Mouse (Mus musculus): ENCODE results near the gene Klhl30. TPM values are rescaled to one million over a fixed set of nuclear protein-coding genes. Genes with fewer than 3 reads are reported as not detected.

The Klhl30 gene
- polyA plus RNA-seq, 1 experiment from 2014 or later = 0.46 TPM

DNA sequence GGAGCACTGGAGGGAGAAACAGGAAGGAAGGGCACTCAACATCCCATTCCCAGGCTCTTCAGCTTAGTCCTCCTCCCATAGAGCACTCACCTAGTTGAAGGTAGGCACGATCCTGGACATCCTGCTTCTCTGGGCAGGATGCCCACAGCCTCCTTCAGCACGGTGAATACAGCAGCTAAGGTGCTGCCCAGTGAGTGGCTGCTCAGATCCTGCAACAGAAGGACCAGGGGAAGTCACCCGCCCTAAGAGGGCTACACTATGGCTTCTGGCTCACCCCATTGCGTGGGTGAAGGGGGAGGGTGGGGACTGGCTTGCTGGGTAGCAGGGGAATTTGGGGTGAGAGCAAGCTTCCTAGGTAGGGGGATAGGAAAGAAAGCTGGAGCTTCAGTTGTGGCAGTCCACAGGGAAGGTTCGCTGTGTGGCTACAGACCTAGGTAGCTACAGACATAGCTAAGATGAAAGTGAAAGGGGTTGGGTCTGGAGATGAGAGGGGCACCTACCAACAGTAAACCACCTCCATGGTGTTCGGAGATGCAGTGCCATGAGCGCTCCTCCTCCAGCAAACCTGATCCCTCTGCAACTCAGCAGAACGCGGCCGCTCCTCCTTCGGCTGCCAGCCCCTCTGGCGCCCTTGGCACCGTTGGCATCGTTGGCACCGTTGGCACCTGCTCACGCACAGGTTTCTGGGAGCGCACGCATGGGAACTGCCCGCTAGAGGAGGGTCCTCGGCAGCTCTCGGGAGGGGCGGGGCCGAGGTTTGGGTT, 54.8 kb downstream of the Klhl30 start:
- Histone ChIP-seq H3K4me3 (ENCODE audit: low read depth, low read length) (no peak overlapping the region), H3K9me3 (replicated peaks; ENCODE audit: control insufficient read depth, low read length) (no peaks in the 10 kb centered on the region), H3K27ac (ENCODE audit: low read length) (no peak overlapping the region), H3K9ac (ENCODE audit: low read depth, low read length) (no peak overlapping the region), H3K36me3 (ENCODE audit: control insufficient read depth, insufficient read depth) (no peaks in the 10 kb centered on the region), H3K27me3 (ENCODE audit: control insufficient read depth, insufficient read depth, low read depth, low read length) (no peaks in the 10 kb centered on the region), H3K4me2 (ENCODE audit: low read depth, low read length) (no peak overlapping the region), H3K4me1 (ENCODE audit: control insufficient read depth, low read depth, low read length) (no peaks in the 10 kb centered on the region)
- ATAC-seq (ENCODE audit: low read depth) = no peak
- WGBS (ENCODE audit: insufficient replicate concordance) = 47% methylated on average over 23 of the region's 23 CpGs

DNA sequence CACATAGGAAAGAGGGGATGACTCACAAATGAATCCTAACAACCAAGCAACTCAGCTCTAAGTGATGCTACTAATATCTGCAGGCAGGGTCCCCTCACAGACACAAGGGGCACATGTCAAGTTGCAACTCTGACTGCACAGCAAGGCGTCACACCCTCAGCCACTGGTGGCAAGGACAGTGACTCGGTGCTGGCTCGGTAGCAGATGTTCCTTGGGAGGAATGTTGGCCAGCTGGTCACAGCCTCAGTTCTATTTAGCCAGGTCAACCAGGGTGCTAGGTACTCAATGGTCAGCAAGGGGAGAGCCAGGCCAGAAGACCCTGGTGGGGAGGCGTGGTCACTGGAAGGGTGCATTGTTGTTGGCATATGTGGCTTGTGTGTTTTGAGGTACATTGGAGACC, 57.0 kb downstream of the Klhl30 start:
- Histone ChIP-seq H3K27ac (ENCODE audit: low read length) (no peak overlapping the region), H3K9me3 (replicated peaks; ENCODE audit: control insufficient read depth, low read length) (no peaks in the 10 kb centered on the region), H3K4me2 (ENCODE audit: low read depth, low read length) (no peak overlapping the region), H3K4me1 (ENCODE audit: control insufficient read depth, low read depth, low read length) (peaks cover 3% of the 10 kb centered on the region), H3K27me3 (ENCODE audit: control insufficient read depth, insufficient read depth, low read depth, low read length) (peaks cover 4% of the 10 kb centered on the region; the same call in 1 of the 2 replicates), H3K36me3 (ENCODE audit: control insufficient read depth, insufficient read depth) (no peaks in the 10 kb centered on the region), H3K4me3 (ENCODE audit: low read depth, low read length) (no peak overlapping the region), H3K9ac (ENCODE audit: low read depth, low read length) (no peak overlapping the region)
- 57% methylated on average over 4 of the region's 4 CpGs for WGBS (ENCODE audit: insufficient replicate concordance)
- no peak for ATAC-seq (ENCODE audit: low read depth)

DNA sequence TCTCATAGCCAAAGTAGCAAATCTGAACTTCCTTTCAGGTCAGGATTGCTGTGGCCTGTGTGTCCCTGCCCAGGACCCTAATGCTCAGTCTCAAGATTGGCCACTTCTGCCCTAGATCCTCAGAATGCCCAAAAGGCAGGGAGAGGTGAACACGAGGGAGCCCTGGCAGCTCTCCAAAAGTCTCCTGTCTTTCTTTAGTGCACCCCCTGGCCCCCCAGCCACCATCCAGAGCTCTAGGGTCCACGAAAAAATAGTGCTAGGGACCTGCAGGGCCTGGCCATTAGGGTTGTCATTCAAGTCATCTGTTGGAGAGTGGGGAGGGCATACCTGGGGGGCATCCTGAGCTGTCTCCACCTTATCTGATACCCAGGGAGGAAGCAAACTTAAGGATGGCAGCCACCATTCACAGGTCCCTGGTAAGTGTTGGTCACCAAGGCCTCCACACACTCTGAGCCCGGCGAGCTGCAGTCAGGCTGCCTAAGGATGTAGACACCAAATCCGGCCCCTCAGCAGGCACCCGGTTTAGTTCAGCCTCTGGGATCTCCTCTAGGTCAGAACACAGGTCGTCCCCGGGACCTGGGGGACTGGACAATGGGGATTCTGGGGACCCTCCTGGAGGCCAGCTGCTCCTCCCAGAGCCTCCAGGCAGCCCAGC, 60.9 kb downstream of the Klhl30 start:
- 65% methylated on average over 8 of the region's 8 CpGs for WGBS (ENCODE audit: insufficient replicate concordance)
- peak overlapping the region; percentile 94 for H3K4me2 ChIP-seq (ENCODE audit: low read depth, low read length)
- H3K4me3 ChIP-seq (ENCODE audit: low read depth, low read length) = peak overlapping the region; percentile 78; the same call in 1 of the 2 replicates
- H3K36me3 ChIP-seq (ENCODE audit: control insufficient read depth, insufficient read depth) = no peaks in the 10 kb centered on the region
- H3K9me3 ChIP-seq (replicated peaks; ENCODE audit: control insufficient read depth, low read length) = no peaks in the 10 kb centered on the region
- H3K9ac ChIP-seq (ENCODE audit: low read depth, low read length) = no peak overlapping the region
- H3K27ac ChIP-seq (ENCODE audit: low read length) = no peak overlapping the region
- peaks cover 13% of the 10 kb centered on the region for H3K4me1 ChIP-seq (ENCODE audit: control insufficient read depth, low read depth, low read length)
- ATAC-seq (ENCODE audit: low read depth) = no peak
- H3K27me3 ChIP-seq (ENCODE audit: control insufficient read depth, insufficient read depth, low read depth, low read length) = peaks cover 4% of the 10 kb centered on the region; the same call in 1 of the 2 replicates

Other genes starting within 250 kb of the Klhl30 start
- 0.63 and 0.96 TPM in 2 replicates for gene Rbm44, start 205.9 kb upstream of the Klhl30 start, polyA plus RNA-seq (2015; fragmentation: Nextera tagmentation; extraction: Ambion mirVana)
- 4.9 and 5.2 TPM in 2 replicates for gene Ramp1, start 171.2 kb upstream of the Klhl30 start, polyA plus RNA-seq (2015; fragmentation: Nextera tagmentation; extraction: Ambion mirVana)
- 66.3 and 69.0 TPM in 2 replicates for gene Ube2f, start 100.7 kb upstream of the Klhl30 start, polyA plus RNA-seq (2015; fragmentation: Nextera tagmentation; extraction: Ambion mirVana)
- 29.6 and 33.4 TPM in 2 replicates for gene Scly, start 52.7 kb upstream of the Klhl30 start, polyA plus RNA-seq (2015; fragmentation: Nextera tagmentation; extraction: Ambion mirVana)
- not detected in 2 replicates for gene Espnl, start 28.9 kb upstream of the Klhl30 start, polyA plus RNA-seq (2015; fragmentation: Nextera tagmentation; extraction: Ambion mirVana)
- gene Erfe, start 15.4 kb downstream of the Klhl30 start, polyA plus RNA-seq (2015; fragmentation: Nextera tagmentation; extraction: Ambion mirVana) = 2.5 and 3.9 TPM in 2 replicates
- gene Ilkap, start 47.8 kb downstream of the Klhl30 start, polyA plus RNA-seq (2015; fragmentation: Nextera tagmentation; extraction: Ambion mirVana) = 57.6 and 63.2 TPM in 2 replicates
- gene Hes6, start 63.0 kb downstream of the Klhl30 start, polyA plus RNA-seq (2015; fragmentation: Nextera tagmentation; extraction: Ambion mirVana) = 18.6 and 19.7 TPM in 2 replicates
- 3.6 and 4.1 TPM in 2 replicates for gene Per2, start 108.3 kb downstream of the Klhl30 start, polyA plus RNA-seq (2015; fragmentation: Nextera tagmentation; extraction: Ambion mirVana)
- gene Traf3ip1, start 143.6 kb downstream of the Klhl30 start, polyA plus RNA-seq (2015; fragmentation: Nextera tagmentation; extraction: Ambion mirVana) = 1.5 and 2.0 TPM in 2 replicates
- 9.2 and 9.6 TPM in 2 replicates for gene Asb1, start 189.5 kb downstream of the Klhl30 start, polyA plus RNA-seq (2015; fragmentation: Nextera tagmentation; extraction: Ambion mirVana)